Mouse (Mus musculus) intestine, embryonic 14.5 days (tissue): Measurements from ENCODE around the gene Kif17. TPM values are rescaled to one million over a fixed set of nuclear protein-coding genes. Genes with fewer than 3 reads are reported as not detected.
A peak's percentile ranks its signal among the peaks of the same experiment; 100 is the strongest.

Experiments
- ATAC-seq: fragments of 200-750 bp; cut with Nextera tagmentation; replicated peaks from 2 replicates; pipeline ENCODE4 v1.8.0; 2017; ENCODE audit warnings: low read depth, moderate number of reproducible peaks, moderate TSS enrichment, moderate library complexity; ENCODE audit not compliant: low FRiP score, low TSS enrichment
- DNase-seq: peaks from one replicate; pipeline ENCODE4 v3.0.0-alpha.2; 2018; ENCODE audit warnings: low spot score
- H3K27ac ChIP-seq: fragments of 300-500 bp; sonication (generic); 2 replicates; pipeline ENCODE4 v1.5.1; 2014; ENCODE audit warnings: low read depth, mild to moderate bottlenecking, control low read depth
- H3K27me3 ChIP-seq: fragments of 300-500 bp; sonication (generic); replicated peaks from 2 replicates; pipeline ENCODE4 v1.6.1; 2014; ENCODE audit warnings: low read length, control low read depth; ENCODE audit not compliant: control insufficient read depth, insufficient read depth
- H3K36me3 ChIP-seq: fragments of 300-500 bp; sonication (generic); 2 replicates; pipeline ENCODE4 v1.6.1; 2014; ENCODE audit warnings: low read length, control low read depth; ENCODE audit not compliant: control insufficient read depth, insufficient read depth
- H3K4me1 ChIP-seq: fragments of 300-500 bp; sonication (generic); replicated peaks from 2 replicates; pipeline ENCODE4 v1.6.1; 2014; ENCODE audit warnings: low read length, control low read depth, mixed read lengths; ENCODE audit not compliant: control insufficient read depth, insufficient read depth
- H3K4me2 ChIP-seq: fragments of 300-500 bp; sonication (generic); 2 replicates; pipeline ENCODE4 v1.6.1; 2014; ENCODE audit warnings: low read length
- H3K4me3 ChIP-seq: fragments of 300-500 bp; sonication (generic); 2 replicates; pipeline ENCODE4 v1.5.1; 2014; ENCODE audit warnings: low read depth, low read length, control low read depth, mixed read lengths
- H3K9ac ChIP-seq: fragments of 300-500 bp; sonication (generic); 2 replicates; pipeline ENCODE4 v1.6.1; 2014; ENCODE audit warnings: mild to moderate bottlenecking, low read length
- H3K9me3 ChIP-seq: fragments of 300-500 bp; sonication (generic); 2 replicates; pipeline ENCODE4 v1.6.1; 2016; ENCODE audit warnings: low read length, control low read depth; ENCODE audit not compliant: control insufficient read depth
- WGBS: fragments of 180-500 bp; shearing (Covaris S2); extraction: QIAGEN DNeasy Blood & Tissue Kit; methylation state at CpG from one replicate; pipeline ENCODE4 v1.1.7; 2014; 5-methylcytosine and 5-hydroxymethylcytosine counted together
- polyA plus RNA-seq: library from polyadenylated mRNA; unstranded; fragments of >200 nt; fragmentation: Nextera tagmentation; extraction: Ambion mirVana; gene quantifications from 2 replicates; pipeline ENCODE4 v1.2.1, GENCODE M21; 2014

The Kif17 gene
- polyA plus RNA-seq, 1 experiment from 2014 or later, result 1.0 TPM

- H3K27ac ChIP-seq, result no peak overlapping the region
- no peak overlapping the region for H3K4me3 ChIP-seq
- H3K4me2 ChIP-seq, result no peak overlapping the region
- WGBS, result 79% methylated on average over 12 of the region's 12 CpGs
- ATAC-seq, result no peak
- no peaks in the 10 kb centered on the region for H3K9me3 ChIP-seq
- no peaks in the 10 kb centered on the region for H3K27me3 ChIP-seq
- no peak overlapping the region for H3K9ac ChIP-seq
- DNase-seq, result no peak
- no peaks in the 10 kb centered on the region for H3K36me3 ChIP-seq
- no peaks in the 10 kb centered on the region for H3K4me1 ChIP-seq
These were observed 84.8 kb downstream of the Kif17 start for GRCm38 (mm10) chr4:138335036-138335435.

- Histone ChIP-seq H3K9me3 (no peaks in the 10 kb centered on the region), H3K4me1 (no peaks in the 10 kb centered on the region), H3K4me2 (no peak overlapping the region), H3K36me3 (no peaks in the 10 kb centered on the region), H3K27ac (no peak overlapping the region), H3K4me3 (no peak overlapping the region), H3K27me3 (no peaks in the 10 kb centered on the region), H3K9ac (no peak overlapping the region)
- 80% methylated on average over 6 of the region's 6 CpGs for WGBS
- ATAC-seq, result no peak
- DNase-seq, result no peak
These were observed 85.4 kb downstream of the Kif17 start for GRCm38 (mm10) chr4:138335648-138336047.

GRCm38 (mm10) chr4:138336876-138337275, 86.6 kb downstream of the Kif17 start:
- no peaks in the 10 kb centered on the region for H3K9me3 ChIP-seq
- ATAC-seq (no peak), DNase-seq (no peak)
- H3K4me2 ChIP-seq, result no peak overlapping the region
- no peaks in the 10 kb centered on the region for H3K4me1 ChIP-seq
- H3K27ac ChIP-seq, result no peak overlapping the region
- H3K36me3 ChIP-seq, result no peaks in the 10 kb centered on the region
- no peak overlapping the region for H3K4me3 ChIP-seq
- WGBS, result 68% methylated on average over 5 of the region's 5 CpGs
- no peaks in the 10 kb centered on the region for H3K27me3 ChIP-seq
- H3K9ac ChIP-seq, result no peak overlapping the region

GRCm38 (mm10) chr4:138337341-138337740, 87.1 kb downstream of the Kif17 start:
- no peak overlapping the region for H3K4me2 ChIP-seq
- no peak overlapping the region for H3K9ac ChIP-seq
- WGBS, result 64% methylated on average over 9 of the region's 9 CpGs
- H3K27ac ChIP-seq, result no peak overlapping the region
- no peaks in the 10 kb centered on the region for H3K36me3 ChIP-seq
- no peaks in the 10 kb centered on the region for H3K4me1 ChIP-seq
- DNase-seq (no peak), ATAC-seq (no peak)
- no peak overlapping the region for H3K4me3 ChIP-seq
- no peaks in the 10 kb centered on the region for H3K9me3 ChIP-seq
- H3K27me3 ChIP-seq, result no peaks in the 10 kb centered on the region

- Histone ChIP-seq H3K4me1 (peaks cover 2% of the 10 kb centered on the region; the same call in 1 of the 2 replicates), H3K36me3 (no peaks in the 10 kb centered on the region), H3K9me3 (no peaks in the 10 kb centered on the region), H3K27me3 (no peaks in the 10 kb centered on the region), H3K4me3 (no peak overlapping the region), H3K9ac (no peak overlapping the region), H3K4me2 (no peak overlapping the region), H3K27ac (no peak overlapping the region)
- DNase-seq (no peak), ATAC-seq (no peak)
- 40% methylated on average over 4 of the region's 4 CpGs for WGBS
These were observed 89.7 kb downstream of the Kif17 start for GRCm38 (mm10) chr4:138339963-138340362.

- Histone ChIP-seq H3K9ac (no peak overlapping the region), H3K9me3 (no peaks in the 10 kb centered on the region), H3K27me3 (no peaks in the 10 kb centered on the region), H3K4me3 (no peak overlapping the region), H3K4me2 (no peak overlapping the region), H3K4me1 (peaks cover 2% of the 10 kb centered on the region; the same call in 1 of the 2 replicates), H3K36me3 (no peaks in the 10 kb centered on the region), H3K27ac (no peak overlapping the region)
- ATAC-seq (no peak), DNase-seq (no peak)
- WGBS, result 64% methylated on average over 8 of the region's 8 CpGs
These were observed 91.2 kb downstream of the Kif17 start for GRCm38 (mm10) chr4:138341393-138341792.

- DNase-seq (no peak), ATAC-seq (no peak)
- Histone ChIP-seq H3K9ac (no peak overlapping the region), H3K27ac (no peak overlapping the region), H3K4me1 (peaks cover 2% of the 10 kb centered on the region; the same call in 1 of the 2 replicates), H3K36me3 (no peaks in the 10 kb centered on the region), H3K9me3 (no peaks in the 10 kb centered on the region), H3K27me3 (no peaks in the 10 kb centered on the region), H3K4me2 (no peak overlapping the region), H3K4me3 (no peak overlapping the region)
- WGBS, result 78% methylated on average over 7 of the region's 7 CpGs
These were observed 91.8 kb downstream of the Kif17 start for GRCm38 (mm10) chr4:138342048-138342447.

GRCm38 (mm10) chr4:138342778-138343177, 92.5 kb downstream of the Kif17 start:
- H3K4me1 ChIP-seq, result peaks cover 2% of the 10 kb centered on the region; the same call in 1 of the 2 replicates
- WGBS, result 63% methylated on average over 6 of the region's 6 CpGs
- no peak overlapping the region for H3K9ac ChIP-seq
- no peak overlapping the region for H3K4me2 ChIP-seq
- peak; percentile 48; the same call in 1 of the 2 replicates for ATAC-seq
- DNase-seq, result no peak
- no peak overlapping the region for H3K4me3 ChIP-seq
- H3K36me3 ChIP-seq, result no peaks in the 10 kb centered on the region
- H3K27ac ChIP-seq, result peak overlapping the region; percentile 47
- no peaks in the 10 kb centered on the region for H3K9me3 ChIP-seq
- no peaks in the 10 kb centered on the region for H3K27me3 ChIP-seq

GRCm38 (mm10) chr4:138343341-138343837, 93.2 kb downstream of the Kif17 start:
- H3K9me3 ChIP-seq, result no peaks in the 10 kb centered on the region
- no peak overlapping the region for H3K9ac ChIP-seq
- H3K27me3 ChIP-seq, result no peaks in the 10 kb centered on the region
- 70% methylated on average over 10 of the region's 10 CpGs for WGBS
- ATAC-seq, result no peak
- H3K4me2 ChIP-seq, result no peak overlapping the region
- H3K36me3 ChIP-seq, result no peaks in the 10 kb centered on the region
- no peak overlapping the region for H3K4me3 ChIP-seq
- H3K27ac ChIP-seq, result peak overlapping the region; percentile 47; the same call in 1 of the 2 replicates
- DNase-seq, result no peak
- peaks cover 2% of the 10 kb centered on the region; the same call in 1 of the 2 replicates for H3K4me1 ChIP-seq
